Mouse (Mus musculus) natural killer cell, adult 2 months (primary cell): ENCODE results near the gene Gmpr.

Experiments used
- DNase-seq, 2 experiments: peaks; one replicate each; pipeline ENCODE4 v3.0.0; 2022; ENCODE audit warnings: low spot score in 2 of 2

Gene Gmpr

GRCm38 (mm10) chr13:45502791-45503190 is 4.5 kb upstream of the Gmpr start:
- DNase-seq = no peak

GRCm38 (mm10) chr13:45505546-45505945 is 1.7 kb upstream of the Gmpr start:
- no peak for DNase-seq

DNA sequence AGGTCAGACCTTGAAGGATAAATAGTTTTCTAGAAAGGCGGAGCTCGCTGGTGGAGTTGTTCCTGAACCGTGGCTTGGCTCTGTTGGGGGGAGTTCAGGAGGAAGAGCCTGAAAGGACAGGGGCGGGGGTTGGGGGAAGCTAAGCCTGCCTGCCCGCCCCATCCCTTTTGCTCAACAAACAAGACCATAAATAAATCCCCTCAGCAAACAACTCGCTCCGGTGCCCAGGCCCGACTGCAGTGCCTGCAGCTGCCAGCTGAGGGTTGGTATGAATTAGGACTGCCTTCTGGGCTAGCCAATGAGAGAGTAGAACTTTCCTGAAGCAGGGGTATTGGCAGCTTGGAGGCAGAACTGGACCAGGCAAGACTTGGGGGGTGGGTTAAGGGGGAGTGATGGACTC is 1.3 kb downstream of the Gmpr start:
- DNase-seq = no peak

GRCm38 (mm10) chr13:45509366-45509765 is 2.1 kb downstream of the Gmpr start:
- no peak for DNase-seq

DNA sequence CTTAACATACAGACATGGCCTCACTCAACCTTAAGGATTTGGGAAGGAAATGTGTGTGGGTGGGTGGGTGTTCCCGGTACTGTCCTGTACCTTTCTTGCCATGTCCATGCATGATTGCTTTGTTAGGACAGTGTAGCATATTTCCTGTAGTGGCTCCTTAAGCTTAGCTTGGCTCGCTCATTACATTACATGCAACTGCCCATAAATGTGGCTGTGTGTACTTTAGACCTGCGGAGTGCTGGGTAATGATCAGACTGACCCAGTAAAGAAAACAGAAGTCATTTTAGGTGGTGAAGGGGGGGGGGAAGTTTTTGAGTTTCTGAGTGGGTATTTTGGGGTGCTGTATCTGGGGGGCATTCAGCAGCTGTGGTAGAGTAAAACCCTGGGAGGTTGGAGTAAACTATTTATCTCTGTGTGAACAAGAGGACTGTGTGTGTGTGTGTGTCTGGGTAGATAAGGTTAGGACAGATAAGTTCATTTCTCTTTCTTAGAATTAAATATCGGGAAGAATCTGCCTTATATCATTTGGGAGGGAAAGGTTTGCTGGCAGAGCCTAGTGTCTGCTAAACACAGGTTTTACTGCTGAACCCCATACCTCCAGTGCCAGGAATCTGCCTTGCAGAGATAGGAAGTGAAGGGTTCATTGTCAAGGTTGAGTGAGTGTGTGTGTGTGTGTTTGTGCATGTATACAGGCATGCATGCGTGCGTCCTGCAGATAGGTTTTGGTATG is 4.6 kb downstream of the Gmpr start:
- DNase-seq = no peak

DNA sequence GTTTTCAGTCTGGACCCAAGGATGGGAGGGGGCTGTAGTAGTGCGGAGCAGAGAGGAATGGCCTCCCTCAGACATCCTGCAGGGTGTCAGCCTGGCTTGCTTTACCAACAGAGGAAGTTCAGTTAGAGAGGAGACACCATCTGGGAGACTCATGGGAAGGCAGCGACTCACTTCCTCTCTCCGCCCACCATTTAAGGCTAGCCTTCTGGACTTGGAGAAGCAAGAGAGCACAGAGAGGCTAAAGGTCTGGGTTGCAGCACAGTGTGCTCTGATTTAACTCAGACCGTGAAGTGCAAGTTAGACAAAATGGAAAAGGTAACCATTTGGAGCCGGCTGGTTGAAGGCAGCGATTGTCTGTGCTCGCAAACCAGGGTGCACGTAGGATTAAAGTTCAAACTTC is 5.3 kb downstream of the Gmpr start:
- no peak for DNase-seq

DNA sequence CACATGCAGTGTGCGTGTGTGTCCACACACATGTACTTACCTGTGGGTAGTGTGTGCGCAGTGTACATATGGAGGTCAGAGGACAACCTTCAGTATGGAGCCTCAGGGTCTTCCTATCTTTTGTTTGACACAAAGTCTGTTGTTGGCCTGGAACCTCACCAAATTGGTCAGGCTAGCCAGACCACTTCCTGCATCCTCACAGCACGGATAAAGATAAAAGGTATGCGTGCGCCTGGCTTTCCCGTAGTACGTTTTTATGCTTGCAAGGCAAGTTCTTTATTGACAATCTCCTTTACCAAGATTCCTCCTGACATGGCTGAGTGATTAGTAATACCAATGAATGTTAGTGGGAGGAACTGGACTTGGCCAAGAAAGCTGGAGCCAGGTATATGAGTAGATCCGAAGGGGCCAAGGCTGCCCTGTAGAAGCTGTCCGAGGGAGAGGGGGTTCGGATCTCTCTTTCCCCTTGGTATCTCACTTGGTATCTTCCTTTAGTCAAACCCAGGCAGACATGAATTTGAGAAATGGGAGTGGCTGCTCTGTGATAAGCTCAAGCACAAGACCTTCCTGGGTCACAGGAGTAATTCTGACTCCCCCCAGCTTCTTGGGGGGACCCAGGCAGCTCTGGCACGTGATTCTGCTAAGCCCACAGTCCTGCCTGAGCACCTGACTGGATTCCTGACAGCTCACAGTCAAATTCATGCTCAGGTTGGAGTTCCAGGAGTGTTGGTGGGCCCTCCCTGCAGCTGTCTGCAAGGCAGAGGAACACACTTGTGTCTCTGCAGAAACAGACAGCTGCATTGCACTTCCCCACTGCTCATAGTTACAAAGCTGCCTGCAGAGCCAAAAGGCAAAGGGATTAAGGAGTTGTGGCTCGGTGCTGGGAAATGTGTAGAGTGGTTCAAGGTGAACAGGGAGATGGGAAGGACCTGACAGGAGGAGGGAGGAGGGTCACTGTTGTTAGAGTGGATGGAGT is 6.1 kb downstream of the Gmpr start:
- no peak for DNase-seq

DNA sequence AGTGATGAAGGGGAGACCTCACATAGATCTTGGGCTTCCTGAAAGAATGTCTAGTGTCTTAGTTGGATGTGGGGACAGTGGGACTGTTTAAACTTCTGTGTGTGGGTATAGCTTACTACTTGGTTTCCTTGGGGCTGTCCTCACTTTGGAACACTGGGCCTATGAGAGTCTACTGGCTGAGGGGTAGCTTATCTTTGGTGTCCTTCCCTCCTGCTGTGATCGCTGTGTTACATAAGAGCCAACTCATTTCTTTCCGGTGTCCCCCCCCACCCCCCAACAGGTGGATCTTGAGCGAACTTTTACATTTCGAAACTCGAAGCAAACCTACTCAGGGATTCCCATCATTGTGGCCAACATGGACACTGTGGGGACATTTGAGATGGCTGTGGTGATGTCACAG is 6.9 kb downstream of the Gmpr start:
- no peak for DNase-seq

DNA sequence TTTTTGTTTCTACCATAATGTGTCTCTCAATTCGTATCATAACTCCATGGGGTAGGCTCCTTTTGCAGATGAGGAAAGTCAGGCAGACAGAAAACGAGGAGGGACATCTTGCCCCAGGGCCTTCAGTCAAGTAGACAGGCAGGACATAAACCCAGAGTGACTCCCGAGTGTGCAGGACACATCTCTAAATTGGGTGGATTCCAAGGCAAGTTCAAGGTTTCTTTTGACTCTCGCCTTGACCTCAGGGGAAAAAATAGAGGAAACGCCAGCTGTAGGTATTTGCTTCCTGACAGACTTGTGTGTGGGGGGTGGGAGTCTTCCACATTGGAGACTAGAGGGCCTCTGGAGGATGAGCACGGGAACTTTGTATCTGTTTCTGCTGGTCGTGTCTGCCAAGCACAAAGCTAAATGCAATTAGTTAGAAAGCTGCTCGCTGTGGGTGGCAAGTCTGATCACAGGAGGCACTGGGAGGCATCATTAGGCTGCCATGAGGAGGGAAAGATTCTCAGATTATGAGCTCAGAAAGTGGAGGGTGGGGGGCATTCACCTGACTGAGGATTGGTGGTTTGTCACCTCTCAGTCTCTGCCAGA is 7.7 kb downstream of the Gmpr start:
- no peak for DNase-seq

DNA sequence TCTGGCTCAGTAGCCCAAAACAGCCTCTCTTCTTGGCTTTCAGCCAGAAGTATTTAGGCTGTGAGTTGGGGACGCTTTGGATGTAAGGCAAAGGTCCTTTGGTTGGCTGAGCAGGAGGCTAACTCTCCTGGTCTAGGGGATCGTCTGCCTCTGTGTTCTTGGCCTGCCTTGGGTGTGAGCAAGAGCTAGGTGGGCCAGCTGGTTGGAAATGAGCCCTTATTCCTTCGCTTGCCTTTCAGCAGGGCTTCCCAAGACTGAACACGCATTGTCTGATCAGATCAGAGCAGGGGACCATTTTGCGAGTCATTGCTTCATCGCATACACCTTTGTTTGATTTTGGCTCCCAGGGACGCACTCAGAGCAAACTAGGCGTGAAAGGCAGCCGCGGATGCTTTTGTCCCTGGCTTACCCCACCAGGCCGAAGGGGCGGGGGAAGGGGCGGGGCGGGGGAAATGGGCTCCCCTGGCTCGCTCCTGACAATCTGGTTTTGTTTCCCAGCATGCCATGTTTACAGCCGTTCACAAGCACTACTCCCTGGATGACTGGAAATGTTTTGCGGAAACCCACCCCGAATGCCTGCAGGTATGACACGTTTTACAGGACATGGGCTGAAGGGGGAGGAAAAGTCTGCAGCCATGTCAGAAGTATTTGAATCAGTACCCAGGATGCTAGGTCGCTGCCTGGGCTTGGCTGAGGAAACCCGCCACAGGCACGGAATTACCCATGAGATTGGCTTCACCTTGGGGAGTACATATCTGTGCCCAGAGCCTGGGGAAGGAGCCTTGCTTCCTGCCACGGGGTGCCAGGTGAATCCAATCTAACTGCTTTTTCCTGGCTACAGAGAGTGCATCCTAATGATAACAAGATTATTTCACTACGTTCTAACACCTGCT is 9.5 kb downstream of the Gmpr start:
- no peak for DNase-seq

GRCm38 (mm10) chr13:45524305-45524704 is 17.1 kb downstream of the Gmpr start:
- DNase-seq = no peak

DNA sequence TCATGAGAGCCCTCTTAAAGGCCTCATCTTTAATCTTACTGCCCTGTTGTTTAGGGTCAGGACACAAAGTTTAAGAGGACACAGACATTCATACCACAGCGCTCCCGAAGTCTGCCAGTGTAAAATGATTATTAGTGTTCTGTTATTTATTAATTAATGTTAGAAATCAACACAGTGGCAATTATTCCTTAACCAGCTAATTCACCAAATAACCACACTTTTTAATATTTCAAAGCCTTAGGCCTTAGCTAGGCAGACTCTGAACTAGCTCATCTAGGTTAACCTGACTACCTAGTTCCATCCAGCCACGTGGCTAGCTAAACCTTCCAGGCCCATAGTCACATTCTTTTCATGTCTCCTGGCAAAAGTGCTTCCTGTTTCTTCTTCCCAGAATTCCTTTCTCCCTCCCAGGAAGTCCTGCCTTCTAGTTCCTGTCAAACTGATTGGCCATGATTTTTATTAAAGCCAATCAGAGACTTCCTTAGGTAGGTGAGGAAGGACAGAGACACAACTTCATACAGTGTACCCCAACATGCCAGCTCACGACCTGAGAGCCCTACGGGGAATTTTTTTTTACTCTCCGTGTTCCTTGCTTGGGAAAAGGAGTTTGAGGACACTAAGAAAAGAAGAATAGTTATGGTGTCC is 17.7 kb downstream of the Gmpr start:
- DNase-seq = no peak

DNA sequence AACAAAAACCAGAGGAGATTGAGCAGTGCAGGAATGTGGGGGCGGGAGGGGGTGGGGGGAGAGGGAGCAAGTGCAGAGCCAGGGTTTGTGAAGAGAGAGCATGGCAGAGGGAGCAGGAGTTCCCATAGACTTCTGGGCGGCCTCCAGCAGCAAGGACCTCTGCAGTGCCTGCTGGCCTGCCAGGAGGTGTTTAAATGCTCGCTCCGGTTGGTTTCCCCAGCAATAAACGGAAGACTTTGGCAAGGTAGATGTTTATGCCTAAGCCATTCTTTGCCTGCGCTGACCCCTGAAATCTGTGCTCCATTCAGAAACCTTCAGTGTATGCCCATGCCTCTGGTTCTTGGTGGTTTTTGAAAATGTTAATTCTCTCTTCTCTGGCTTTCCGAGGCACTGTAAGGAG is 19.0 kb downstream of the Gmpr start:
- no peak for DNase-seq

DNA sequence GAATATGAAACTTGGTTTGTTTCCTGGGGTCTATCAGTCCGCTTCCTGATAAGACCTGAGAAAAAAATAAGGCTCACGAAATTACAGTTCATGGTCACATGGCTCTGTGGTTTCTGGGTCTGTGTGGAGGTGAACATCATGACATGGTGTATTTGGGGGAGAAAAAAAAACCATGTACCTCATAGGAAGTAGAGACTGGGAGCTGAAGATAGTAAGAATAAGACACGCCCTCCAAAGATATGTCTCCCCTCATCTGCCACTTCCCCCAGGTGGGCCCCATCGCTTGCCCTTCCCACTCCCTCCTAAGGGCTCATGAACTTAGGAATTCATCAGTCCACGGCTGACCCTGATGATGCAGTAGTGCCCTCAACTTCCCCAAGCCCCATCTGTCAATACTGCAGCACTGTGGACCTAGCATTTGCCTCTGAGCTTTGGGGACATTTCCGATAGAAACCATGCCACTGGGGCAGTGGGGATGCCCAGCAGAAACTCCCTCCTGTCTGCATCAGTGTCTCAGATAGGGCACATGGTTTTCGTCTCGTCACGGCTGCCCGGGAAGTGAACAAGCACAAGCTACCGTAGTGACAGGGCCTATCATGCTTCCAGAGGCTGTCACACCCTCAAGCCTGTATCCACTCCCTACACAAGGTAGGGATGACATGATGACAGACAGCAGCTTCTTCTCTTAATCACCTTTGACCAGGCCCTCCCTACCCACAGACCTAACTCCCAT is 20.2 kb downstream of the Gmpr start:
- DNase-seq = no peak

GRCm38 (mm10) chr13:45528787-45529186 is 21.5 kb downstream of the Gmpr start:
- no peak for DNase-seq

- no peak for DNase-seq
Measured at GRCm38 (mm10) chr13:45530754-45531153, 23.5 kb downstream of the Gmpr start.

DNA sequence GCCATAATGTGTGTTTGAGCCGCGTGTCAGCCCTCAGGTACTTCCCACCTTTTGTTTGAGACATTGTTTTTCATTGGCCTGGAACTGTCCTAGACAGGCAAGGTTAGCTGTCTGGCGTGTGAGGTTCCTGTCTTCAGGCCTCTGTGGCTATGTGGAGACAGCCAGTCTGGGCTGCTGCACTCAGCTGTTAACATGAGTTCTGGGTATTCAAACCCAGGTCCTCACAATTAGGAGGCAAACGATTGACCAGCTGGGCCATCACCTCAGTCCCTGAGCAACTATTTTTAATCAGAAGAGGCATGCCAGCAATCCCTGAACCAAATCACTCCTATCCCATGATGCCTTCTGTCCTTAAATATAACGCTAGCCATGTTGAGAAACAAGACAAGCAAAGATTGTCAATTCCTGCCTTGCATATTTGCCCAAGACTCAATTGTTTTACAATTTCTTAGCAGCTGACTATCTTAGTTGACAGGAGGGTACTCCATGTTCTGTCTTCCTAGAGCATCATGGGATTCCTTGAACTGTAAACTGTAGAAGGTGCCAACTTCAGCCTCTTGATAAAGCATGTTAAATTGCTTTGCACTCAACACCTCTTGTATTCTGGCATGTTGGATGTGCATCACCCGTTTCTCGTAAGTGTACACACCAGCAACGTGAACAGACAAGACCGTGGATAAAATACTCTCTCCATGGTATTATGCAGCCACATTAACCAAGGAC is 28.6 kb downstream of the Gmpr start:
- DNase-seq = no peak

DNA sequence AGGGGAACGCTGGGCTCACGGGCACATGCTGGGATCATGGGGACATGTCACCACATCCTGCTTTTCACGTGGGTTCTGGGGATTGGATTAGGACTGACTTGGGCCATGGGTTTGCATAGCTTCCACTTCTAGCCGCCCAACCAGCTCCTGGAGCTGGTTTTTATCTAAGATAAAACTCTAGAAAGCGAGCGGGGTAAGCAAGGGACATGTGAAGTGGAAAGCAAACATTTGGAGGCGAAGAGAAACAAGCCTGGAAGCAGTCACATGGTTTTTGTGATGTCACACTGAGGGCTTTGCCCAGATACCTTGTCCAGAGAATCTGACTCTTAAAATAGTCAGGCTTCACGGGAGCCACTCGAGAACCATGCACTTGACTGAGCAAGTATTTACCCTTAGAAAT is 29.9 kb downstream of the Gmpr start:
- no peak for DNase-seq

DNA sequence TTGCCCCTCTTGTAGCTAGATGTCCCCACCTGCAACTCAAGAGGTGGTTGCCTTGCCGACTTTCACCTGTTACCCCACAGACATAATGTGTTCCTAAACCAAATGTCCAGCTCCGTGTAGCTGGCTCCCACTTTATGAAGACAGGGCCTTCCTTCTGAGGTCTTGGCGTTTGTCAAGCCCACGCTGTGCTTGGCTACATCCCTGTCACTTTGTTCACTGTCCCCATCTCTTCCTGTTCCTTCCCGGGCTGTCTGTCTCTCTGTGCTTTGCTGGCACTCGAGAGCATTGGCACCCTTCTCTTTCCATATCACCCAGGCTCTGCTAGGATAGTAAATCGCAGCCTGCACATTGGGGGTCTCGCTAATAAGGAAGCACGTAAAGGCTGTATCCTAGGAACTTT is 30.8 kb downstream of the Gmpr start:
- no peak for DNase-seq
